Mouse (Mus musculus): ENCODE measurements around the gene Gm20388.

The Gm20388 gene

GRCm38 (mm10) chr8:120131158-120131557, 220.5 kb downstream of the Gm20388 start:
- no peak for DNase-seq

- DNase-seq = no peak
These were observed 222.5 kb downstream of the Gm20388 start for GRCm38 (mm10) chr8:120133169-120133568.

GRCm38 (mm10) chr8:120135687-120136086, 225.0 kb downstream of the Gm20388 start:
- DNase-seq = no peak

GRCm38 (mm10) chr8:120136618-120137017, 226.0 kb downstream of the Gm20388 start:
- DNase-seq = no peak

- no peak for DNase-seq
These were observed 228.3 kb downstream of the Gm20388 start for GRCm38 (mm10) chr8:120138958-120139357.

- DNase-seq = no peak
These were observed 230.1 kb downstream of the Gm20388 start for GRCm38 (mm10) chr8:120140769-120141168.

GRCm38 (mm10) chr8:120143911-120144651, 233.4 kb downstream of the Gm20388 start:
- DNase-seq = no peak

GRCm38 (mm10) chr8:120144652-120145301, 234.1 kb downstream of the Gm20388 start:
- no peak for DNase-seq

GRCm38 (mm10) chr8:120146051-120146450, 235.4 kb downstream of the Gm20388 start:
- DNase-seq = no peak

GRCm38 (mm10) chr8:120150028-120150427, 239.4 kb downstream of the Gm20388 start:
- DNase-seq = no peak

- no peak for DNase-seq
These were observed 240.5 kb downstream of the Gm20388 start for GRCm38 (mm10) chr8:120151151-120151550.

- peak; percentile 31 for DNase-seq
These were observed 242.0 kb downstream of the Gm20388 start for GRCm38 (mm10) chr8:120152636-120153035.

- DNase-seq = no peak
These were observed 249.7 kb downstream of the Gm20388 start for GRCm38 (mm10) chr8:120160366-120160765.

- DNase-seq = no peak
These were observed 251.2 kb downstream of the Gm20388 start for GRCm38 (mm10) chr8:120161658-120162403.

- DNase-seq = no peak
These were observed 251.7 kb downstream of the Gm20388 start for GRCm38 (mm10) chr8:120162404-120162752.

GRCm38 (mm10) chr8:120163376-120163775, 252.7 kb downstream of the Gm20388 start:
- DNase-seq = no peak

- DNase-seq = no peak
These were observed 253.4 kb downstream of the Gm20388 start for GRCm38 (mm10) chr8:120164026-120164425.

- DNase-seq = no peak
These were observed 256.5 kb downstream of the Gm20388 start for GRCm38 (mm10) chr8:120167136-120167535.

- DNase-seq = no peak
These were observed 257.2 kb downstream of the Gm20388 start for GRCm38 (mm10) chr8:120167821-120168220.

GRCm38 (mm10) chr8:120169119-120169518, 258.5 kb downstream of the Gm20388 start:
- DNase-seq = no peak

GRCm38 (mm10) chr8:120173195-120173594, 262.6 kb downstream of the Gm20388 start:
- DNase-seq = no peak

GRCm38 (mm10) chr8:120174606-120175005, 264.0 kb downstream of the Gm20388 start:
- no peak for DNase-seq

GRCm38 (mm10) chr8:120176605-120177004, 266.0 kb downstream of the Gm20388 start:
- DNase-seq = no peak

All from liver (tissue).